Mouse (Mus musculus): Measurements from ENCODE around the gene Lsr. TPM values are rescaled to one million over a fixed set of nuclear protein-coding genes. Genes with fewer than 3 reads are reported as not detected.
A peak's percentile ranks its signal among the peaks of the same experiment; 100 is the strongest.
"Not testable (repeated sequence)": the region's sequence is repeated elsewhere in the genome, so short reads cannot be mapped to it uniquely, and the experiment has no call there.

Lsr gene
- polyA plus RNA-seq, 1 experiment: 38.0 TPM

DNA sequence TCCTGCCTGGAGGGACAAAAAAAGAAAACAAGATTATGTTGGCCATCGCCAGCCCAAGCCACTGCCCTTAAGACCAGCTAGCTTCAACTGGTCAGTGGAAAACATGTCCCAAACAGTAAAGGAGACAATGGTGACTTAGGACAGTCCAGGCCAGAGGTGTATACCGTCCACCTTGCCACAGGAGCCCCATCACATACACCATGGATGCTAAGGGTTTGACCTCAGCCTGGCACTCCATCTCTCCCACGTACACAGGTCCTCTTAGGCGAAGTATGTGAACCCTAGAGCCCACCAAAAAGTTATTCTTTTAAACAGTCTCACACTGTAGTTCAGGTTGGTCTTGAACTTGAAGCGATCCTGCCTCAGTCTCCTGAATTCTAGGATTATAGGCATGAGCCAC lies 10.4 kb downstream of the Lsr start:
- DNase-seq (ENCODE audit: low spot score): no peak

DNA sequence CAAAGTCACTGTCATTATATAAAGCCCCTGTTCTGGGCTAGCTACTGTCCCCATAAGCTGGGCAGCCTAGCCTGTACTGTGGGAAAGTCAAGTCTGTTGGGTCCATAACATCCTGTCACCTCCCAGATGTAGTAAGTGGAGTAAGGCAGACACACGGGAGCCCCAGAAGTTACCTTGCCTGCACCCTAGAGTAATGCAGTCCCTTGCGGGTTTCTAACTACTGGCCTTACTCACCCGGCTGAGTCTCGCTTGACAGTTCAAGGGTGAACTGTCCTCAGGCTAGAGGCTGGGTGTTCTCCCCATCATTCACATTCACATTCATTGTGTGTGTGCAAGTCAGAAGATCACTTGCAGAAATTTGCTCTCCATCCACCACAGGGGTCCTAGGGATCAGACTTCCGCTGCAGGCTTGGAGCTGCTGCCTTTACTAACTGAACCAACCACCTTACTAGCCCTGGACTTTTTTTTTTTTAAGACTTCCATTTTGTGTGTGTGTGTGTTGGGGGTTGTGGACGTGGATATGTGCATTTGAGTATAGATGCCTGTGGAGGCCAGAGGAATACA lies 13.4 kb downstream of the Lsr start:
- no peak for DNase-seq (ENCODE audit: low spot score)

DNA sequence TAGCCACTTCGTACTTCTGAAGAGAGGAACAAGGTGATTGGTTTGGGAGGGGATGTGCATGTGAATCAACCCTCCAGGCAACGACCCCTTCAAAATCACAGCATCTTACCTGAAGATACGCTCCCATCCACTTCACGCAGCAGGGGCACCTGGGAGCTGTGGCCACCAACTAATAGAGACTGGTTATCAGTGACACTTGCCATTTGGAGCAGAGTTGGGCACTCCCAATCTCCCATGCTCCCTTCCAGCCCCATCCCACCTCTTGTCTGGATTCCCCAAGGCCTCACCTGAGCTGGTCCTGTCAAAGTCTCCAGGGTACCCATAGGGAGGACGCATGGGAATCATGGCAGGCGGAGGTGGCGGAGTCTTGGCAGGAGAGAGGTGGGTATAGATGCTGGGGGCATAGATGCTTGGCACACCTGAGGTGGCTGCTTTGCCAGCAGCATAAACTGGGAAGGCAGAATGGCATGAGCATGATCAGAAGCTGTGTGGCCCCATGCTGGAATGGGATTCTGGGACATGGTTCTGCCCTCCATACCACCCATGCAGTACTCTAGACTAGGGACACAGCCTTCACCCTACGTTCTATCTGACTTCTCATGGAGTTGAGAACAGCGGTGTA lies 14.3 kb downstream of the Lsr start:
- no peak for DNase-seq (ENCODE audit: low spot score)

DNA sequence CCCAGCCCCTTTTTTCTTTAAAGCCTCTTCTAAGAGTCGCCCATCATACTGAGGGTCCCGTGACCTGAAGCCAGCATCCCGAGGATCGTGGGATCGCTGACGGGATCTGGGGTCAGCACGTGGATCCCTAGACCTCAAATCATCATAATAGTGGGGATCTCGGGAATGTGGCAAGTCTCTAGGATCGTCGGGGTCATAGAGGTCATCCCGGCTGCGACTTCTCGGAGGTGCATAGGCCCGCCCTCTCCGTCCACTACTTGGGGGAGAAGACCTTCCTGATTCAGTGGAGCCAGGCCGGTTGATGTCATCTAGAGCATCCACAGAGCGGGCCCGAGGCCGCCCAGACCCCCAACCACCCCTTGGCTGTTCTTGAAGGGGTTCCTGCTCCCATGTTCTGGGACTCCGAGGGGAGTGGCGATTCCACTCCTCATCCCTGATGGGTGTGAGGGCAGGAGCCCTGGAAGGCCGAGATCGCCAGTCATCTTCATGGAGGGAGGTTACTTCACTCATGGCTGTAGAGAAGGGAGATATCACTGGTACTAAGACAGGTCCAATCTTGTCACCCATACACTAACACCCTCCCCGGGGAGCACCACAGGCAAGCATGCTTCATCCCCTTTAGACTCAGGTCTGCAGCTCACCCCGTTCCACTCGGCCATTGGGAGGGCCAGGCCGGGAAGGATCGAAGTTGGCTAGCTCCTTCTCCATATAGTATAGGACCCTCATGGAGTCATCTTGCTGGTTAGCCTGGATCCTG lies 15.0 kb downstream of the Lsr start:
- DNase-seq (ENCODE audit: low spot score): no peak

DNA sequence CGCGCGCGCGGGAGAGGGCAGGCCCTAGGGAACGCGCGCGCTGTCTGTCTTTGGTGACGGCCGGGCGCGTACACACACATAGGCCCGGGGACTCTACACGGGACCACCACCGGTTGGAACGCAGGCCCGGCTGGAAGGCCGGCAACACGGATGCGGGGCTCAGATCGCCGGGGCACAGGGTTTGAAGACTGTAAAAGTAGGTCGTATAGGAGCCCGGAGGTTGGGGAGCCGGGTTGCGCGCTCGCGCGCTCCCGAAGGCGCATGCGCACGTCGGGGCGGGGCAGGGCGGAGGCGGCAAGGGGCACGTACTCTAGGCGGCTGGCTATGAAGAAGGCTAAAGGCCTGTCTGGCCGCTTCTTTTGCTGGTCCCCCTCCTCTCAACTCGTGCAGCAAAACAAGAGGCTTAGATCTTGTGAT lies 15.9 kb downstream of the Lsr start:
- peak; percentile 96 for DNase-seq (ENCODE audit: low spot score)

DNA sequence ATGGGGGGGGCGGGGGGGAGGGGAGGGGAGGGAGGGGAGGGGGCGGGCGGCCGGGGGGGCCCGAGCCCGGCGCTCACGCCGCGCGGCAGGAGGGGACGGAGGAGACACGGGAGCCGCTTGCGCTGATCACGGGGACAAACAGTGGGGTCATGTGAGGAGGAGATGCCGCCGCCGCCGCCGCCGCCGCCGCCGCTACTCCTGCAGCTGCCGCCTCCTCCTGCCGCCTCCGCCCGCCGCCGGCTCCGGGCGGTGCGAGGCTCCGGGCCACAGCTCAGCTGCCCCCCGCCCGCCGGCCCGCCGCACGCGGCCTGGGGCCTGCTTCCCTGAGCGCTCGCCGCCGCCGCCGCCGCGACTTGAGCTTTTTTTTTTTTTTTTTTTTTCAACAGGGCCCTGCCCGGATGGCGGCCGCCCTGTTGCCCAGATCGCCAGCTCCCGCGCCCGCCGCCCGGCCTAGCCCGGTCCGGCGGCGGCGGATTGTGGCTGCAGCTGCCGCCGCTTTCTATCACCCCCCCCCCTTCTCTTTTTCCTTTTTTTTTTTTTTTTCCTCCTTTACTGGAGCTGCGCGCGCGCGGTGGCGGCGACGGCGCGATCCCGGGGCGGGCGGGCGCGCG lies 16.4 kb downstream of the Lsr start, which contains the start of gene Usf2:
TSS of gene Usf2 (minus strand) at position 48 of the 611 bp plus-strand sequence.
- peak; percentile 66 for DNase-seq (ENCODE audit: low spot score)

DNA sequence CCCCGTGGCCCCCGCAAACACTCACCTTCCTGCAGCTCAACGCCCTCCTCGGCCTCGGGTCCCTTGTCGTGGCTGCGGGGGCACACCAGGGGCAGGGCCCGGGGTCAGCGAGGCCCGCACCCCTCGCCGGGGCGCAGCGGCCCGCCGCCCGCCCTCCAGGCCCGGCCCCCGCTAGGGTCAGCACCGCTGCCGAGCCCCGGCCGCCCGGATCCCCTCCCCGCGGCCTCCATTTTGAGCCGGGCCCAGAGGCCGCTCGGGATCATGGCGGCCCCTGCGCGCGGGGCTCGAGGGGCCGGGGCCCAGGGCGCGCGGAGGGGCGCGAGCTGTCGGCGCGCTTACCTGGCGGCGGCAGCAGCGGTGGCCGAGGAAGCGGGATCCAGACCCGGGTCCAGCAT lies 16.9 kb downstream of the Lsr start:
- DNase-seq (ENCODE audit: low spot score): no peak

DNA sequence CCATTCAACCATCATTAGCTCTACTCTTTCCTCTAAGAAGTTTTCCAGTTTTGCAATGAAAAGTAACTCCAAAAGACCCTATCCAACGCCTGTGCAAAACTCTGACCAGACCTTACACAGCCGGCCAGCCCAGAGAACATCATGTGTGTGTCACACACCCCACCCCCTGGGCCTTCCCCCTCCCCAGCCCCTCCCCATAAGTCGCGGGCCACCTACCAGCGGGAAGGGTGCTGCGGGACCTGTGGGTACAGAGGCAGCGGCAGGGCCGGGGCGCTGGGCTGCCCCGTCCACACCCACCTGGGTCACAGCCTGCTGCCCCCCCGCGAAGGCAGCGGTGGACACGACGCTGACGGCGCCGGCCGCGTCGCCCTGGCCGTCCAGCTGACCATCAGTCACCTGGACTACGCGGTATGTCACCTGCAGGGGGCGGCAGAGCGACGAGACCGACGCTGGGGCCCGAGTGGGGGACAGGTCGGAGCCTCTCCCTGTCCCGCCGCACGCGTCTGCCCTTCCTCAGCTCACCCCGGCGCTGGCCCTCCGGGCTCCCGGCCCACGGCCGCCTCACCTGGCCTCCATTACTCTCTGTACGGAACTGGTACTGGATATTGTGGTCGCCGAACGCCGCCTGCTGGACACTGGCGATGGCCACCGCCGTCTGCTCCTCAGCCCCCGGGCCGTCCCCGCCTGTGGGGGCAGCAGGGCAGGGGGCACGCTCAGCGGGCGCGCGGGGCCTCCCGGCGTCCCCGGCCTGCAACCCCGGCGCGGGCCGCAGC lies 17.5 kb downstream of the Lsr start:
- peak; percentile 92 for DNase-seq (ENCODE audit: low spot score)

DNA sequence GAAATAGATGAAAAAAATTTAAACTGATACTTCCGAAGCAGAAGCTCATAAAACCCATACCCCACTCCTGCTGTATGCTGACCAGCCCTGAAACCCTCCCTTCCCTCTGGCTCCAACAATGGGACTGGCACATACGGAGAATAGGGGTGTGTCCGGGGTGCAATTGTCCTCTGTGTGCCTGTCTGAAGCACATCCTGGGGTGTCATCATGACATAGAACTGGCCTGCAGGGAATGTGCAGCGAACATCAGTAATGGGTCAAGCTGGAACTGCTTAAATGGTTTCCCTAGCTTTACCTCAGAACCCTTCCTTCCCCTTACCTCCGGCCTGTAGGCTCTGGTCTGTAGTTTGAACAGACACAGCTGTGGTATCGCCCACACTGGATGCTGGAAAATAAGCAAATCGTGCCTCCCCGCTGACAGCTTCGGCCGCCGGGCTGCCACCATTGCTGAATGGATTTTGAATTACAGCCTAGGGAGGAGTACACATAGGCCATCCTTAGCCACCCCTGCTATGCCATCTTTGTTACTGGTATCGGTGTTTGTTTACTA lies 18.2 kb downstream of the Lsr start:
- DNase-seq (ENCODE audit: low spot score): no peak

DNA sequence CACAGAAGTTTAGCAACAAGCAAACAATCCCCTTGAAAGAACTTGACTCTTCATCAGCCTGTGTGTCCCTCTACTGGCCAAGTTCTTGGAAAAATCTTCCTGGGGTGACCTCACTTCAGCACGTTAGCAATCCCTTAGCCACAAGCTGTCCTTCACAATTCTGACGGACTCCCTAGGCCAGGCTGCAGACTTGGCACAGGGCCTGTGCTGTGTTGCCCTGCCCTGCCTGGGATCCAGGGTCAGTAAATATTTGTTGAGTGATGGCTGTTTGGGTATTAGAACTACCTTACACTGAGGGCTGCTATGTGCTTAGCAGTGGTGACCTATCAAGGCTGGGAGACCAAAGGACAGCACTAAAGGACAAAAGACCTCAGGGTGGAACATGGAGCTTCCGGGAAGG lies 19.2 kb downstream of the Lsr start:
- no peak for DNase-seq (ENCODE audit: low spot score)

DNA sequence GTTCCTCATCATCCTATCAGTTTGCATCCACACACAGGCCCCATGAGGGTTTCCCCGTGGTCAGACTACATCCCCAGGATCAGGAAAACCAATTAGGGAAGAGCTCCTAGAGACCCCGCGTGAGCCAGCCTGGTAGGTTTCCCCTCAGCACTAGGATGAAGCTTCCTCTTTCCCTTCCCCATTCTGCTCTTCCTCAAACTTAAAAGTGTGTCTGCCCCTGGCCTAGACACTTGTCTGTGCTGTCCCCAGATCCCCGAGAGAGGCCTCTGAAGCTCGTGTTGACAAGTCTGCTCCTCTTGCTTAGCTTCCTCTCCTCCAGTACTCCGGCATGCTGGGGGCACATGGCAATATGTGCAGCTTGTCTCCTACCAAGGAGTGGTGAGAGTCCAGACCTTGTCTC lies 19.8 kb downstream of the Lsr start:
- DNase-seq (ENCODE audit: low spot score): no peak

DNA sequence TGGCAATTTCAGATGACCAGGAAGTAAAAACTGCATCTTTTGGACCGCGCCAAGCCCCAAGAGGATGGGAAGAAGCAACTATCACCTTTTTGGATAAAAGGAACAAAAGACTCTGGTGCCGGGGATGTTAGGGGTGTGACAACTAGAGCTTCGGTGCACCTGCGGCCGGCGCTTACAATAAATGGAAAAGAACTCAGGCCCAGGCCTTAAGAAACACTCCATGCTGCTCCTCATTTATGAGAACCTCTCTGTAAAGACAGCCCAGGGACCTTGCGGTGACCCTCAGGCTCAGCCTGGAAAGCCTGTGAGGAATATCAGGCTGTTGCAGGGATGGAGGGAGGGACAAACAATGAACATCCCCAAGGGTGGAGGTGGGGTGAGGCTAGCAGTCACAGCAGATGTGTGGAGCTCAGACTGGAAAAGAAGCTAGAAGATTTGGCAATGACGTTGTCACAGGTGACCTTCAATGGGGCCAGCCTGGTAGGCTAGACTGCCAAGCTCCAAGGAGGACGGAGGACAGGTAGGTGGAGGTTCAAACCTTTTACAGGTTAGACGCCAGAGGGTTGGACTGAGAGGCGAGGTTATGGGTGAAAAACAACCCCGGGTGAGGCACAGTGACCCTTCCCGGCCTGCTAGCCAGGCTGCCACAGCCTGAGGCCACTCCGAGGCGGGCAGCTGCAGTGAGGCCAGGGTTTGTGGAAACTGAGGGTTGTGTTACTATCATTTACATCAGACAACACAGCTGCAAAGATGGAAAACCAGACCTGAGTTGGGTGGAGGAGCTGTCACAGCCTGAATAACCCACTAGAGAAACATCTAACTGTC lies 20.6 kb downstream of the Lsr start:
- no peak for DNase-seq (ENCODE audit: low spot score)

DNA sequence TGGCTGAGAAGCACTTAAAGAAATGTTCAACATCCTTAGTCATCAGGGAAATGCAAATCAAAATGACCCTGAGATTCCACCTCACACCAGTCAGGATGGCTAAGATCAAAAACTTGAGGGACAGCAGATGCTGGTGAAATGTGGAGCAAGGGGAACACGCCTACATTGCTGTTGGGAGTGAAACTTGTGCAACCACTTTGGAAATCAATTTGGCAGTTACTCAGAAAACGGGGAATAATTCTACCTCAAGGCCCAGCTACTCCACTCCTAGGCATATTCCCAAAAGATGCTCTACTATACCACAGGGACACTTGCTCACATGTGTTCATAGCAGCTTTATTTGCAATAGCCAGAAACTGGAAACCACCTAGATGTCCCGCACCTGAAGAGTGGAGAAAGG lies 23.4 kb downstream of the Lsr start:
- DNase-seq (ENCODE audit: low spot score): not testable (repeated sequence)

DNA sequence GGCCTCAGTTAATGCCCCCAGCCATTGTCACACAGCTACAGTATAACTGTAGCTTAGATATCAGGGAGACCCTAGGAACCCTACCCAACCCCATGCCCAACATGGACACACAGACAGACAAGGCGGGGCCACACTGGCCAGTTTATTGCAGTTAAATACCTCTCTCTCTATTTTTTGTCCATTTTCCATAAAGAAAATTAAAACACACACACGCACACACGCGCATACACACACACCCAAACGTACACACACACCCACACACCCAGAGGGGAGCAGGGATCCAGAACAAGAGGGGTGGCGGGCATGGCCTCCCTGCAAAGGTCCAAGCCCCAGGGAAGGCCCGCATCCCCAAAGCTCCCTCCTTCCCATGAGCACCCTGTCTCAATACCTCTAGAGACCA lies 27.4 kb downstream of the Lsr start:
- no peak for DNase-seq (ENCODE audit: low spot score)

DNA sequence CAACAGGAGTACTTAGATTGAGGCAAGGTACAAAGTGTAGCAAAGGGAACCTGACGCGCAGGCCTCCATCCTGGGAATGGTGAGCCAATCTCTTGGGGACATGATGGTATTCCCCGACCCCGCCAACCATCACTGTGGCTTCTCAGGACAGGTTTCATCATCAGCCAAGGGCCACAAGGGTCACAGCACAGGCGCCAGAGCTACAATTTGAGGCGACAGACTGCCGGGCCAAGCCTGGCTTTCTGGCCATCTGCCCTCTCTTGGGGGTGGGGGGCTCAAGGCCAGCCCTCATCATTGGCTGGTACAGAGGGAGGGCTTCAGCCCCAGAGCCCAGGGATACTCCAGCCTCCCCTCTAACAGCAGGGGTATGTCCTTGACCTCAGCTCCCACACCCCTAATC lies 27.8 kb downstream of the Lsr start:
- DNase-seq (ENCODE audit: low spot score): not testable (repeated sequence)

DNA sequence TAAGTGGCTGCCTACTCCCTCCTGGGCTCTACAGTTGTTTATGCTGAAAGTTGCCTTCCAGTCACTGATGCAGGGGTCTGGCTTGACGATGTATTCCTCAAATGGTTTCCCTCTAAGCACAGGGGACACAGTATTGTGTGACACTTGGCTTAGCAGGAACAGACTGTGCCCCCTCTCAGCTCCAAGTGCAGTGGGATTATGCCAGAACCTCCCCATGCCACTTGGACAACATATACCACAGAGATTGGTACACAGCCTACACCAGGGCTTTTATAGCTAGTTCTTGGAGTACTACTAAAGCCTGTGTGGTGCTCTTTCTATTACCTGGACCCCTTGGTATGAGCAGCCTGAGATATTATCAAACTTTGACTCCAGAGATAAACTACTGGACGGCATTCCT lies 28.6 kb downstream of the Lsr start:
- DNase-seq (ENCODE audit: low spot score): not testable (repeated sequence)

DNA sequence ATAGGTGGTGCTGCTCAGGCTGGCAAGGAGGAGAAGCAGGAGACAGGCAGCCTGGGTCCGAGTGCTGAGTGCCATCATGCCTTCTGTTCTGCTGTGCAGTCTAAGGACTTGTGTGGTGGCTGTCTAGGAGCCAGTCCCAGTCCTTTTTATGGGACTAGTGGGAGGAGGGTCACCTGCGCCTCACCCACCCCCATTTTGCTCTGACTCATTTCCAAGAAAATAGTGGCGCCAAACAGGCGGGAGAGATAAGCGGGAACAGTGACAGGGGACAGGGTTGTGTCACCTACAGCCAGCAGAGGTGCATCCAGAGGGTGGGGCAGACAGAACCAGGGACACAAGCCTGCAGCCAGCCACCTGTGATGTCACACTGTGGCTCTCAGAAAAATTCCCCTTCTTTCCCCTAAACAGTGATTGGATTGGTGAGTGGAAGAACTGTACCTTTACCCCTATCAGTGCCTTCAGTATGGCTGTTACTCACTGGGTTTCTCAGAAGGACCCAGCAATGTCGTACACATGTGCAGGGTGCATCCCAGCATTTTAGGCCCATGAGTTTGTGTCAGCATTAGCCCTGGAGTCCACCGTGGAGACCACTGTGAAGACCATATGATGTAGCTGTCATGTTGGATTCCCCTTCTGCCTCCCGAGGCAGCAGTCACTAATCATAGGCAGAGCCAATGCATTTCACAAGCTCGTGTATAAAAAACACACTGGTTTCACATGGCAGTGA lies 29.2 kb downstream of the Lsr start, which contains the start of gene Hamp:
TSS of gene Hamp (minus strand) at position 124 of the 727 bp plus-strand sequence.
- DNase-seq (ENCODE audit: low spot score): no peak

DNA sequence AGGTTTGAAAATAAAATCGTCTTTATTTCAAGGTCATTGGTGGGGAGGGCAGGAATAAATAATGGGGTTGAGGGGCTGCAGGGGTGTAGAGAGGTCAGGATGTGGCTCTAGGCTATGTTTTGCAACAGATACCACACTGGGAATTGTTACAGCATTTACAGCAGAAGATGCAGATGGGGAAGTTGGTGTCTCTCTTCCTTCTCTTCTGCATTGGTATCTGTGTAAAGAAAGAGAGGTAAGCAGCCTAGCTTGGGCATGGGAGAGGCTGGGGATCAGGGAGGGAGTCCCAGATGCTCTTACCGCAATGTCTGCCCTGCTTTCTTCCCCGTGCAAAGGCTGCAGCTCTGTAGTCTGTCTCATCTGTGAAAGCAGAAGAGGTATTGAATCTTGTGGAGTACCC lies 30.9 kb downstream of the Lsr start:
- not testable (repeated sequence) for DNase-seq (ENCODE audit: low spot score)

DNA sequence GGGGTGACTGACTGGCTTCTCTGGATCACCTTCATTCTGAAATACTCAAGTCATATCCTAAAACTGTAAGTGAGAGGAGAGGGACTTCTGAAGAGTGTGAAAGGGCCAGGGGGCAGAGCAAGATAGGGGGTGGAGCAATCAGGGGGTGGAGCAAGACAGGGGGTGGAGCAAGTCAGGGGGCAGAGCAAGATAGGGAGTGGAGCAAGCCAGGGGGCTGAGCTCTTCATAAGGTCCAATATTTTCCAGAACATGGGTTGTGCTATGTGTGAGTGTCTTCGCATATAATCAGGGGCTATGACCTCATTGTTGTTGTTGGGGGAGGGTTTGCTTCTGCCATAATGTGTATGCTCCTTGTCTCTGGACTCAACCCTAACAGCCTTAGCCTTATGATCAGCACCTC lies 33.2 kb downstream of the Lsr start:
- not testable (repeated sequence) for DNase-seq (ENCODE audit: low spot score)

Data from urinary bladder, adult 2 months (tissue).